17 mouse cellular contexts compared by ENCODE assay signal in the genomic region with DNA sequence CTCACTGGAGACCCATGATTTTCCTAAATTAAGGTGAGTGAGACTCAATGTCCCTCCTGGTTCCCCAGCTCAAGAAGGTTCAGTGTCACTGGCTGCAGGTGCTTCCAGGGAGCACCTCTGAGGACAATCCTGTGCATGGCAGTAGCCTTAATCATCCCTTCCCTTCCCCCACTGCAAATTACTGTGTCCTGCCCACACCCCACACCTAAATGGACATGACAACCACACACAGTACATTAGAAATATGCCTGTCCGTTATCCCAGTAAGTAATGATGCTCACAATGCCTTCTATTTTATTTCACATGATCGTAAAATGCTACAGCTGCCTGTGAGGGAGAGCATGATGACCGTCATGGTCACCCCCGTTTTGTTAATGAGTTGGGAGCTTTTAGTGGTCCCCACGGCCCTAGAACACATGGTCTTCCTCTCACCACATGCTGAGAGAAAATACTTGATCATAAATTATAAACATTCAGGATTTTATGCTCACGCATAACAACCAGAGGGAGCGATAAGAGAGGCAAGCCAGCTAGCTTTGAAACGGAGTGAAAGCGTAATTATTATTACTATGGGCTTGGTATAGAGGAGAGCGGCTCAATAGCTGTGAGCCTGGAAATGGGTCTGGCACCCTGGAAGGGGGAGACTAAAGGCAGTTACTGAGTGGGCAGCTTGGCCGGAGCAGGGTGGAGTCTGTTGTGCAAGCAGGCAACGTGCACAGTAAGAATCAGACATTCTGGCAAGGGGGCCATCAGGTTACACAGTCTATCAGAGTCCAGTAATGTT.
DNase-seq lines count a peak whose midpoint lies in the region; ATAC-seq and TF ChIP-seq lines count a peak whose summit lies in the region.
"Had no signal": no experiment of that assay in that cellular context is flagged by ENCODE, and none has a peak within 500 bp of the region (broad histone marks: within the 10 kb centered on the region; RNA-seq: fewer than 3 reads in every experiment).

No protein-coding gene starts in this region.

- H3K27ac ChIP-seq in hindbrain, embryonic 12.5 days, result peak overlapping the region; percentile 52; the same call in 1 of the 2 replicates
- no peak overlapping the region for H3K27ac ChIP-seq in hindbrain, postnatal 0 days
- 0 out of 2 replicates have a peak overlapping the region, but pooled peaks have one; percentile 30 for H3K27ac ChIP-seq in hindbrain, embryonic 16.5 days (ENCODE audit: low read depth, low read length)
- H3K27ac ChIP-seq in midbrain, embryonic 16.5 days (ENCODE audit: low read length), result peak overlapping the region; percentile 47
- H3K27ac ChIP-seq: forebrain, embryonic 13.5 days; stomach, embryonic 15.5 days had no signal

- H3K4me3 ChIP-seq in hindbrain, embryonic 12.5 days, result no peak overlapping the region
- no peak overlapping the region for H3K4me3 ChIP-seq in hindbrain, postnatal 0 days (ENCODE audit: low read length)
- H3K4me3 ChIP-seq in hindbrain, embryonic 16.5 days (ENCODE audit: low read length), result no peak overlapping the region
- H3K4me3 ChIP-seq in midbrain, embryonic 16.5 days (ENCODE audit: low read depth, low read length), result no peak overlapping the region
- H3K4me3 ChIP-seq: forebrain, embryonic 13.5 days; heart, embryonic 12.5 days; stomach, embryonic 15.5 days had no signal

- WGBS in hindbrain, embryonic 12.5 days, result 69% methylated on average over 12 of the region's 12 CpGs
- WGBS in hindbrain, postnatal 0 days, result 54% methylated on average over 12 of the region's 12 CpGs
- 53% methylated on average over 12 of the region's 12 CpGs for WGBS in hindbrain, embryonic 16.5 days
- WGBS in midbrain, embryonic 16.5 days, result 53% methylated on average over 12 of the region's 12 CpGs

- H3K36me3 ChIP-seq in hindbrain, embryonic 12.5 days, result no peaks in the 10 kb centered on the region
- no peaks in the 10 kb centered on the region for H3K36me3 ChIP-seq in hindbrain, postnatal 0 days (ENCODE audit: insufficient read depth, low read length)
- no peaks in the 10 kb centered on the region for H3K36me3 ChIP-seq in hindbrain, embryonic 16.5 days (ENCODE audit: control insufficient read depth, insufficient read depth, low read length)
- H3K36me3 ChIP-seq in midbrain, embryonic 16.5 days (ENCODE audit: control insufficient read depth, insufficient read depth, low read length), result no peaks in the 10 kb centered on the region
- H3K36me3 ChIP-seq: heart, embryonic 12.5 days; stomach, embryonic 15.5 days had no signal

- 0 out of 2 replicates have a peak, but pooled peaks have one; percentile 27 for ATAC-seq in hindbrain, embryonic 12.5 days (ENCODE audit: low FRiP score)
- ATAC-seq in hindbrain, postnatal 0 days, result no peak
- peak; percentile 46 for ATAC-seq in hindbrain, embryonic 16.5 days
- ATAC-seq in midbrain, embryonic 16.5 days, result peak; percentile 50
- ATAC-seq: forebrain, embryonic 13.5 days; intestine, embryonic 16.5 days had no signal

- no peak overlapping the region for H3K4me2 ChIP-seq in hindbrain, embryonic 12.5 days (replicated peaks)
- no peak overlapping the region for H3K4me2 ChIP-seq in hindbrain, postnatal 0 days (ENCODE audit: low read depth, low read length)
- no peak overlapping the region for H3K4me2 ChIP-seq in hindbrain, embryonic 16.5 days (ENCODE audit: low read length)
- H3K4me2 ChIP-seq in midbrain, embryonic 16.5 days (ENCODE audit: low read length), result peak overlapping the region; percentile 4; the same call in 1 of the 2 replicates
- H3K4me2 ChIP-seq: forebrain, embryonic 13.5 days; heart, embryonic 12.5 days; stomach, embryonic 15.5 days had no signal

- no peaks in the 10 kb centered on the region for H3K9me3 ChIP-seq in hindbrain, embryonic 12.5 days (replicated peaks)
- H3K9me3 ChIP-seq in hindbrain, postnatal 0 days (ENCODE audit: low read length), result no peaks in the 10 kb centered on the region
- no peaks in the 10 kb centered on the region for H3K9me3 ChIP-seq in hindbrain, embryonic 16.5 days (ENCODE audit: control insufficient read depth, low read length)
- no peaks in the 10 kb centered on the region for H3K9me3 ChIP-seq in midbrain, embryonic 16.5 days (replicated peaks; ENCODE audit: control insufficient read depth, low read length, poor library complexity, severe bottlenecking)
- H3K9me3 ChIP-seq: forebrain, embryonic 13.5 days; heart, embryonic 12.5 days; stomach, embryonic 15.5 days had no signal

- no peak for DNase-seq in hindbrain, postnatal 0 days (ENCODE audit: low spot score)
- peak; percentile 29 for DNase-seq in kidney, postnatal 14 days
- DNase-seq in kidney, adult 8-10 months, result no peak
- no peak for DNase-seq in layer of hippocampus, adult 8-10 months (ENCODE audit: low spot score in 2 of 2)
- DNase-seq in Muller cell, postnatal 12 days (ENCODE audit: inconsistent ontology term), result no peak
- DNase-seq: adrenal gland, adult 8-10 months; cerebellum, adult 11-12 months; cerebellum, postnatal 36 days; lung, adult 18-20 months; thymus, adult 2 months had no signal

- TF ChIP-seq CTCF in hindbrain, postnatal 0 days (IDR thresholded peaks at IDR 0.05; ENCODE audit: low read depth), result no peak

- H3K27me3 ChIP-seq in hindbrain, embryonic 12.5 days, result no peaks in the 10 kb centered on the region
- H3K27me3 ChIP-seq in hindbrain, postnatal 0 days (ENCODE audit: insufficient read depth, low read length), result no peaks in the 10 kb centered on the region
- H3K27me3 ChIP-seq in hindbrain, embryonic 16.5 days (replicated peaks; ENCODE audit: control insufficient read depth, insufficient read depth, low read length), result no peaks in the 10 kb centered on the region
- no peaks in the 10 kb centered on the region for H3K27me3 ChIP-seq in midbrain, embryonic 16.5 days (ENCODE audit: control insufficient read depth, insufficient read depth, low read depth, low read length)
- H3K27me3 ChIP-seq: forebrain, embryonic 13.5 days; heart, embryonic 12.5 days; stomach, embryonic 15.5 days had no signal

- no peak overlapping the region for H3K9ac ChIP-seq in hindbrain, embryonic 12.5 days
- no peak overlapping the region for H3K9ac ChIP-seq in hindbrain, postnatal 0 days (replicated peaks; ENCODE audit: low read length)
- H3K9ac ChIP-seq in hindbrain, embryonic 16.5 days (ENCODE audit: low read depth, low read length), result no peak overlapping the region
- no peak overlapping the region for H3K9ac ChIP-seq in midbrain, embryonic 16.5 days (ENCODE audit: low read depth, low read length)
- H3K9ac ChIP-seq: forebrain, embryonic 13.5 days; heart, embryonic 12.5 days; stomach, embryonic 15.5 days had no signal

- H3K4me1 ChIP-seq in hindbrain, embryonic 12.5 days, result peaks cover 10% of the 10 kb centered on the region; the same call in 1 of the 2 replicates
- H3K4me1 ChIP-seq in hindbrain, postnatal 0 days (ENCODE audit: insufficient read depth, low read length), result peaks cover 6% of the 10 kb centered on the region; the same call in 1 of the 2 replicates
- peaks cover 6% of the 10 kb centered on the region for H3K4me1 ChIP-seq in hindbrain, embryonic 16.5 days (ENCODE audit: control insufficient read depth, insufficient read depth, low read depth, low read length)
- peaks cover 12% of the 10 kb centered on the region for H3K4me1 ChIP-seq in midbrain, embryonic 16.5 days (ENCODE audit: control insufficient read depth, insufficient read depth, low read length)
- H3K4me1 ChIP-seq: forebrain, embryonic 13.5 days; heart, embryonic 12.5 days; stomach, embryonic 15.5 days had no signal
